Mouse (Mus musculus) left cerebral cortex, adult 9 months (tissue): ENCODE measurements around the gene Smarce1.

Experiments used
- DNase-seq, 2 experiments: peaks; one replicate each; pipeline ENCODE4 v3.0.0; 2022; ENCODE audit warnings: low spot score in 2 of 2

The Smarce1 gene

GRCm38 (mm10) chr11:99229641-99230260 is 1.1 kb downstream of the Smarce1 start:
- DNase-seq, result no peak

GRCm38 (mm10) chr11:99226298-99226697 is 4.5 kb downstream of the Smarce1 start:
- no peak for DNase-seq

- DNase-seq, result no peak
These were observed 7.5 kb downstream of the Smarce1 start for GRCm38 (mm10) chr11:99223310-99223709.

DNA sequence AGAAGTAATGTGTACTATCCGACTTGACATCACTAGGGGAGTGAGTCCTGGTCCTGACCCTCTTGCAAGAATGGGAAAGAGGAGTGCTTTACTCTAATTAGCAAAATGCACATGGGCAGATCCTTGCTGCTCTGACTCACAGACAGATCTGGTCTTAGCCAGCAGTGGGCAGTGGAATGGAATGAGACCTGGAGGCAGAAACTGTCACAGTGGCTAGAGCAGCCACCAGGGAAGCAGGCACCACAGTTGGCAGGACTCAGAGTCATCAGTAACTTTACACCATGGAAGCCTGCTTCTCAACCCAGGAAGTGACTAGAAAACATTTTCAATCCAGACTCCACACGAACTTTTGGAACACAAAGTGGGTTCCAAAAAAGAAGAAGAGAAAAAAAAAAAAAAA is 9.0 kb downstream of the Smarce1 start:
- DNase-seq, result no peak

DNA sequence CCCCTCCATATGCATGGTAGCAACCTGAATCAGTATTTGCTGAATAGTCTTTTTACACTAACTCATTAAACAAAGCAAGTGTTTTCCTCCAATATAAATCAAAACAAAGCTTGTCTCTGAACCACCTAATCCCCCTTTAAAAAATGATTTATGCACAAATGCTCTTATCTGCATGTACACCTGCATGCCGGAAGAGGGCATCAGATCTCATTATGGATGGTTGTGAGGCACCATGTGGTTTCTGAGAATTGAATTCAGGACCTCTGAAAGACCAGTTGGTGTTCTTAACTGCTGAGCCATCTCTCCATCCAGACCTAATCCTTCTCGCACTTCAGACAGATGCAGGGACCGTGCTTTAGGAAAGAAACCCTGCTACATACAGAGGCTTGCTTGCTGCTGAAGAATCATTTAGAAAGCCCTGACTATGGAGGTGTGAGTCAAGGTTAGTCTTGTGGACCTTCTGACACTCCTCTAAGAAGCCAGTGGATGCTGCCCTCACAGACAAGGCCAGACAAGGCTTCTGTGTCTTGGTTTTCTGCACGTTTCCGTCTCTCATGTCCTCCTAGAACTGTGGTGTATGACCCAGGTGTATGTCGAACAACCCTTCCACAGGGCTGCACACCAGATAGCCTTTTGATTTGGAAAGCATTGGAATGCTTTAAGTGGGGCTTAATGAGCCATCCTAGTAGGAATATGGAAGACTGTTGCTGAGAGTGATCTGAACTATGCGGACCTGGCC is 13.4 kb downstream of the Smarce1 start:
- no peak for DNase-seq

GRCm38 (mm10) chr11:99216181-99216580 is 14.6 kb downstream of the Smarce1 start:
- no peak for DNase-seq

DNA sequence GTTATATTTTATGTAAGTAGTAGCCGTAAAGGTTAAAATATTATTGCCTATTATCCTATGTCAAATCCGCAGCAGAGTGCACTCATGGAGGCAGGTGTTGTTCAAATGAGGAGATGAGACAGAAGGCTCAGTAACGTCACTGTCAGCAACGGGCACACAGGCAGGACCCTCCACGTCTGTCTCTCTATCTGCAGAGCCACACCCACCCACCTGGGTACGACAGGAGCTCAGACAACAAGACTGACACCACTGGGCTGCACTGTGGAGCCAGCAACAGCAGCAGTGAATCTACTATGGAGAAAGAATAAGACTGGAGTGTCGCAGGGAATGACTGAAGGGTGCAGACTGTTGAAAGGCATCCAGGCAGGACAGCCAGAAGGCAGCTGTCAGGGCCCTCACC is 18.1 kb downstream of the Smarce1 start:
- DNase-seq, result no peak

GRCm38 (mm10) chr11:99211964-99212363 is 18.9 kb downstream of the Smarce1 start:
- no peak for DNase-seq

- DNase-seq, result no peak
These were observed 22.6 kb downstream of the Smarce1 start for GRCm38 (mm10) chr11:99208105-99208669.

DNA sequence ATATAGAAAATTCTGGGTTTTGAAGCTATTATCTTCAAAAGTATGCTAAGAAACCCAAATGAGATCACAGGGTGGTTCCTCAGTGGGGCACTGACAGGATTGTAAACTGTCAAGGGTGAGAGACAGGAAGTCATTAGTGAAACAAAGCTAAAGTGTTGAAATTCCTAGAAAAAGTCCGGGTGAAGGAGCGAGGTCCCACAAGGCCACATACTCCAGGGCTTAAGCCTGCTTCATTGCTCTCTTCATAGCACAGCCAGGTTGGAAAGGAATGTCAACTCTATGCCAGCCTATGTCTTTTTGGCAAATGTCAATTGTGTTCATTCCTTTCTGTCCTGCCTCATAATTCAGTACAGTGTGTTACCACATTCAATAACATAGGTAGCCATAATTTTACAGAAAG is 23.4 kb downstream of the Smarce1 start:
- no peak for DNase-seq

GRCm38 (mm10) chr11:99206954-99207353 is 23.9 kb downstream of the Smarce1 start:
- no peak for DNase-seq

DNA sequence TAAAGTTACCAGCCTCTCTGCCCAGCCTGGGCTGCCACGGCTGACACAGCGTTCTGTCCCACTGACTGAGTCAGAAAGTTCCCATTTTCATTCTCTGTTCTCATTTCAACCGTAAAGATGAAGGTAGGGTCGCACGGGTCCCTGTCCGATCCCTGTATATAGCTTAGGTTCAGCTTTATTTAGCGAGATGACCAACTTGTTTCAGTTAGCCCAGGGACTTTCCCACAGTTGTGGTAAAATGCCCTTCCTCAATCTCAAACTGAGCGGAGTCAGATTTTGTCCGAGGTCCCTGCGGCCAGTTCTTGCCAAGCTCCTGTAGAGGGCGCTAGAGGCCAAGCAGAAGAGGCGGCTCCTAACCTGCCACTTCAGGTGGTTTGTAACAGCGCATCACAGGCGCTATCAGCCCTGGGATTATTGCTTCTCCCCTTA is 41.6 kb downstream of the Smarce1 start:
- DNase-seq, result peak in 1 of 2 experiments; percentile 33

GRCm38 (mm10) chr11:99187348-99187747 is 43.5 kb downstream of the Smarce1 start:
- DNase-seq, result no peak

DNA sequence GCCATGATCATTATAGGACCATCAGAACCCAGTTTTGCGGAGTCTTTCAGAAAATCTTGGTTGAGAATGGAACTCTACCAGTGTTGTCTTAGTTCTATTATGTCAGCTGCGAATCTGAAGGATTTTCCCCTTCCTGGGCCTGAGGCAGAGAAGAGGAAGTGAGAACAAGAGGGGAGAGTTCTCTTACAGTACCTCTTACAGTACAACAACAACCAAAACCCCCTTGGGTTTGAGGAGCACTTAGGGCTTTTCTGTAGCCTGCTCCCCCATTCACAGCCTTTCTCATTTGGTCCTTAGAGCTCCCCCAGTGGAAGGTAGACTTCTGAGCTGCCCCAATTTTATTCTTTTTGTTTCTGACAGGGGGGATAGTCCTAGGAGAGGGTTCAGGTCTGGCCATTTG is 44.0 kb downstream of the Smarce1 start:
- no peak for DNase-seq

GRCm38 (mm10) chr11:99182575-99182974 is 48.2 kb downstream of the Smarce1 start:
- DNase-seq, result no peak

GRCm38 (mm10) chr11:99180071-99180470 is 50.7 kb downstream of the Smarce1 start:
- no peak for DNase-seq

- DNase-seq, result no peak
These were observed 53.0 kb downstream of the Smarce1 start for GRCm38 (mm10) chr11:99177925-99178198.

DNA sequence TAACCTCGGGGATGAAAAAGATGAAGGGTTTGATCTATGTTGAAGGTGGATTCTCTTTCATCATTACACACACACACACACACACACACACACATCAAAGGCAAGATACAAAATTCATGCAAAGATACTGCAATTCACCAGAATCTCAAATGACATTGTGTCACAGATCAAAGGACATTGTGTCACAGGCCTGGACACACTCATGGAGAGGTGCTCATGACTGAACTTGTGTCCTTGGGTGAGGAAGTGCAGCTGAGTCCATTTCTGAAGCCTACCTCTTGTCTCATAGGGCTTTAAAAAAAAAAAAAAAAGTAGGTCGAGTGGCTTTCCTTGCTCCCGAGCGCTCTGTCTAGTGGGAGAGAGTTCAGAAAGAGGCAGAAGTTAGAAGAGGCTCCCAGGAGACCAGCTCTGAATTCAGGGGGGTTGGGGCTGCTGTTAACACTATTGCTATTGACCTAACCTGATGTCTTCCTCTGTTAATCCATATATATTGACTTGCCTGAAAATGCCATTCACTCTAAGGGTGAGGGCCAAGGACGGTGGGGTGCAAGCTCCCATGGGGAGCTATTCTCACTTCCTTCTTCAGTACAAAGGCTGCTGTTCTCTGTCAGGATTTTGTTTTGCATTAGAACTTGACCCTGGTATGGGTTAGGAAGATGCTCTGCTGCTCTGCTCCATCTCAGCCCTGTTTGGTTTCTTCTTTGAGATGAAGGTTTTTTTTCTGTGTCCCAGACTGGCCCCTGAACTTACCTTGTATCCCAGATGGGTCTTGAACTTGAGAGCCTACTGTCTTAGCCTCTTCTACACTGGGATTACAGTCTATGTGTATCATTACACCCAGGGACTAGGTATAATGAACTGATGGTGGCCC is 53.5 kb downstream of the Smarce1 start:
- no peak for DNase-seq

DNA sequence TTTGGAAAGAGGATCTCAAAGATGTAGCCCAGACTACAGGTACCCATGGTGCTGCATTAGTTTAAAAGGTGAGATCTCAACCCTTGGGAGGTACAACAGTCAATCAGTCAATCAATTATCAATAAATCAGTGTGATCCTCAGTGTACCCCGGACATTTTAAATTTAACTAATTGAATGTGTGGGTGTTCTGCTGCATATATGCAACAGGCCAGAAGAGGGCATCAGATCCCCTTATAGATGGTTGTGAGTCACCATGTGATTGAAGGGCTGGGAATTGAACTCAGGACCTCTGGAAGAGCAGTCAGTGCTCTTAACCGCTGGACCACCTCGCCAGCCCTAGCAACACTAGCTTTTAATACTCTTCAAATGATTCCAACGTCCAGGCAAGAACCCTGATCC is 58.8 kb downstream of the Smarce1 start:
- DNase-seq, result no peak

DNA sequence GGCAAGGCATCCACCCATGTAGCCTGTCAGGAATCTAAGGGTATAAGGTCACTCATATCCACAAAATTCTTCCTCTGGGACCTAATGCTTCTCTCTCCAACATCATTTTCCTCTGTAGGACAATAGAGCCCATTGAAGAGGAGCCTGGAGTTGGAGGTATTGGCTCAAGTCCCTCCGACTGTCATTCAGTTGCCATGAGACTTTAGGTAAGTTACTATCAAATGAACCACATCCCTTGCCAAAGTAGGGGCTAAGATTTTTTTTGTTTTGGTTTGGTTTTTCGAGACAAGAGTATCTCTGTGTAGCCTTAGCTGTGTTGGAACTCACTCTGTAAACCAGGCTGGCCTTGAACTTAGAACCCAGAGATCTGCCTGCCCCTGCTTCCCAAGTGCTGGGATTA is 59.4 kb downstream of the Smarce1 start:
- DNase-seq, result no peak

DNA sequence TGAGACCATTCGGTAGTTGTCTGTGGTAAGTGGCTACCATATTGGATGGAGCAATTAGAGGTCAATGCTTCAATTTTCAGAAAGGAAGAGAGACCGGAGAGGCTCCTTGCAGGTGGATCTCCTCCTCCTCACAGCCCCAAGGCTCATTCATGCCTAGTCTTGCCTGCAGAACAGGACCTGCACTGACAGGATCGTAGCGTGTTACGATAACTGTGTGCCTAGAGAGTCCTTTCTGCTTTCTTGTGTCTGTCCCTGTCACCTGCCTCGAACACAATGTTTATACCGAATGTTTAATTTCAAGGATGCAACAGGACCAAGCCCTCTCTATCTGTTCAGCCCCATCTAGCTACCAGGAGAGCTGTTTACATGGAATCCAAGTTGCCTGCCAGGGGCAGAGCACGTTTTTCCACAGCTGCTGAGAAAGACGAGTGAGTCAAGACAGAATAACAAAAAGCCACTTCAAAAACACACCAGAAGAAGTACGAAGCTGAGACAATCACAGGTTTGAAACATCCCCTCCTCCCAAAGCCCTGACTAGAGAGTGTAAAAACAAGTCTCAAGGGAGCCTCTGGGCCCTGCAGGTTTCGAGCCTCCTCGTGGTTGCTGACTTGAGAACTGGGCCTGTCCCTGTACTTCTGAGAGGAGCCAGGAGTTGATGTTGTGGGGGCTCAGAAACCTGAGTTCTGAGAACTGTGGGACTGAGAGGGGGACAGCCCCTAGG is 60.1 kb downstream of the Smarce1 start:
- no peak for DNase-seq

DNA sequence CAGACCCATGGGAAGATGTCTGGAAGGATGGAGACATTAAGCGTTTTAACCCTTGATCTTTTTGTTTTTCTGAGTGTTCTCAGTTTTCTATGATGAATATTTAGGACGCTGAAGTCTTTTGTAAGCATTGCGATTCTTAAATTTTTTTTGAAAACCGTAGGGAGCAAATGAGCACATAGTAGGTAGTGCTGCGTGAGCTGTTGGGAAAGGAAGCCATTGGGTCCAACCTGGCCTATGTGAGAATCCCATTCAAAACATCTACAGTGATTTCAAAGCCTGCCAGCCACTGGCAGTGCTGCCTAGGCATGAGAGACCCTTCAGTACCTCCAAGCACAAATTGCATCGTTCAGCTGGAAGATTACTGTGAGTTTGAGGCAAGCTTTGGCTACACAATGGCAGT is 60.8 kb downstream of the Smarce1 start:
- DNase-seq, result no peak
